ENCODE assay signal across 8 mouse cellular contexts in genomic region chr10:123263876-123264309, GRCm38 (mm10). TPM values are rescaled to one million over a fixed set of nuclear protein-coding genes. Genes with fewer than 3 reads are reported as not detected.
A peak's percentile ranks its signal among the peaks of the same experiment; 100 is the strongest.
DNase-seq lines count a peak whose midpoint lies in the region; ATAC-seq lines count a peak whose summit lies in the region.

Gene Fam19a2 (plus strand): TSS chr10:123263996.

- no peaks in the 10 kb centered on the region for H3K36me3 ChIP-seq in intestine, embryonic 16.5 days (ENCODE audit: control insufficient read depth, insufficient read depth, low read length)
- H3K36me3 ChIP-seq in limb, embryonic 11.5 days (ENCODE audit: control insufficient read depth, insufficient read depth, low read length) = no peaks in the 10 kb centered on the region
- H3K36me3 ChIP-seq in midbrain, embryonic 13.5 days = no peaks in the 10 kb centered on the region
- no peaks in the 10 kb centered on the region for H3K36me3 ChIP-seq in stomach, embryonic 15.5 days

- WGBS in intestine, embryonic 16.5 days = under 1% methylated on average over 12 of the region's 12 CpGs
- 2% methylated on average over 12 of the region's 12 CpGs for WGBS in limb, embryonic 11.5 days
- WGBS in midbrain, embryonic 13.5 days = 2% methylated on average over 12 of the region's 12 CpGs
- under 1% methylated on average over 12 of the region's 12 CpGs for WGBS in stomach, embryonic 15.5 days

- H3K9me3 ChIP-seq in intestine, embryonic 16.5 days (ENCODE audit: control insufficient read depth, low read length) = no peaks in the 10 kb centered on the region
- no peaks in the 10 kb centered on the region for H3K9me3 ChIP-seq in limb, embryonic 11.5 days (ENCODE audit: control insufficient read depth, low read length)
- no peaks in the 10 kb centered on the region for H3K9me3 ChIP-seq in midbrain, embryonic 13.5 days
- H3K9me3 ChIP-seq in stomach, embryonic 15.5 days = no peaks in the 10 kb centered on the region

- peak within 1 kb of the TSS; percentile 98 for H3K4me2 ChIP-seq in intestine, embryonic 16.5 days (ENCODE audit: low read depth, low read length)
- H3K4me2 ChIP-seq in limb, embryonic 11.5 days (ENCODE audit: low read depth, severe bottlenecking) = peak within 1 kb of the TSS; percentile 96
- H3K4me2 ChIP-seq in midbrain, embryonic 13.5 days (replicated peaks) = peak within 1 kb of the TSS; percentile 92
- H3K4me2 ChIP-seq in stomach, embryonic 15.5 days = peak within 1 kb of the TSS; percentile 98

- peak within 1 kb of the TSS; percentile 61 for H3K9ac ChIP-seq in intestine, embryonic 16.5 days (ENCODE audit: low read depth, low read length)
- H3K9ac ChIP-seq in limb, embryonic 11.5 days (ENCODE audit: low read length) = peak within 1 kb of the TSS; percentile 50
- peak within 1 kb of the TSS; percentile 84 for H3K9ac ChIP-seq in midbrain, embryonic 13.5 days (replicated peaks)
- H3K9ac ChIP-seq in stomach, embryonic 15.5 days = no peak within 1 kb of the TSS

- peak; percentile 4 for DNase-seq in ovary, postnatal 10 days (ENCODE audit: low spot score)
- DNase-seq in ovary, adult 18-20 months (ENCODE audit: low spot score) = no peak
- peak; percentile 22 to 40 for DNase-seq in cerebellum, postnatal 4 days (ENCODE audit: low spot score in 2 of 2)
- DNase-seq in frontal cortex, postnatal 36 days (ENCODE audit: low spot score in 2 of 2) = peak; percentile 66 to 68
- peak; percentile 73 for DNase-seq in limb, embryonic 11.5 days (ENCODE audit: low spot score)

- peaks cover 7% of the 10 kb centered on the region for H3K27me3 ChIP-seq in intestine, embryonic 16.5 days (replicated peaks; ENCODE audit: control insufficient read depth, insufficient read depth, low read length)
- H3K27me3 ChIP-seq in limb, embryonic 11.5 days (ENCODE audit: control insufficient read depth, insufficient read depth, low read length) = peaks cover 23% of the 10 kb centered on the region
- peaks cover 11% of the 10 kb centered on the region for H3K27me3 ChIP-seq in midbrain, embryonic 13.5 days
- peaks cover 13% of the 10 kb centered on the region; the same call in 1 of the 2 replicates for H3K27me3 ChIP-seq in stomach, embryonic 15.5 days (replicated peaks)

- peak; percentile 49 for ATAC-seq in intestine, embryonic 16.5 days
- peak; percentile 41 for ATAC-seq in limb, embryonic 11.5 days (ENCODE audit: insufficient number of reproducible peaks, low FRiP score, low TSS enrichment, low read depth)
- peak; percentile 68 for ATAC-seq in midbrain, embryonic 13.5 days
- 0 out of 2 replicates have a peak, but pooled peaks have one; percentile 38 for ATAC-seq in stomach, embryonic 15.5 days (ENCODE audit: insufficient read depth, low FRiP score, low read depth)

- peak within 1 kb of the TSS; percentile 57 for H3K4me3 ChIP-seq in intestine, embryonic 16.5 days (ENCODE audit: low read length)
- peak within 1 kb of the TSS; percentile 51 for H3K4me3 ChIP-seq in limb, embryonic 11.5 days (ENCODE audit: low read depth, low read length)
- H3K4me3 ChIP-seq in midbrain, embryonic 13.5 days (replicated peaks) = peak within 1 kb of the TSS; percentile 70
- H3K4me3 ChIP-seq in stomach, embryonic 15.5 days (replicated peaks) = peak within 1 kb of the TSS; percentile 58

- peaks cover 4% of the 10 kb centered on the region for H3K4me1 ChIP-seq in intestine, embryonic 16.5 days (ENCODE audit: control insufficient read depth, insufficient read depth, low read length)
- no peaks in the 10 kb centered on the region for H3K4me1 ChIP-seq in limb, embryonic 11.5 days (ENCODE audit: control insufficient read depth, insufficient read depth, low read length)
- H3K4me1 ChIP-seq in midbrain, embryonic 13.5 days (replicated peaks) = peaks cover 12% of the 10 kb centered on the region
- H3K4me1 ChIP-seq in stomach, embryonic 15.5 days = 0 out of 2 replicates have a peak, but pooled peaks cover 10% of the 10 kb centered on the region

- H3K27ac ChIP-seq in intestine, embryonic 16.5 days (ENCODE audit: low read length) = no peak within 1 kb of the TSS
- no peak within 1 kb of the TSS for H3K27ac ChIP-seq in limb, embryonic 11.5 days (replicated peaks; ENCODE audit: low read depth, low read length)
- H3K27ac ChIP-seq in midbrain, embryonic 13.5 days = peak within 1 kb of the TSS; percentile 73
- no peak within 1 kb of the TSS for H3K27ac ChIP-seq in stomach, embryonic 15.5 days

RNA-seq across cellular contexts. Expression of gene Fam19a2, which starts in this region (rescaled TPM):
- polyA plus RNA-seq in intestine, embryonic 16.5 days (2015; fragmentation: Nextera tagmentation; extraction: Ambion mirVana) = 1.4 and 1.7 TPM in 2 replicates
- polyA plus RNA-seq in limb, embryonic 11.5 days (2014; fragmentation: Nextera tagmentation; extraction: Ambion mirVana) = 2.1 and 2.5 TPM in 2 replicates
- polyA plus RNA-seq in midbrain, embryonic 13.5 days (2015; fragmentation: Nextera tagmentation; extraction: Ambion mirVana) = 29.8 and 30.9 TPM in 2 replicates
- polyA plus RNA-seq in stomach, embryonic 15.5 days (2015; fragmentation: Nextera tagmentation; extraction: Ambion mirVana) = 4.6 and 5.2 TPM in 2 replicates
